Mouse (Mus musculus): ENCODE measurements around the gene Ap4e1.

The Ap4e1 gene

DNA sequence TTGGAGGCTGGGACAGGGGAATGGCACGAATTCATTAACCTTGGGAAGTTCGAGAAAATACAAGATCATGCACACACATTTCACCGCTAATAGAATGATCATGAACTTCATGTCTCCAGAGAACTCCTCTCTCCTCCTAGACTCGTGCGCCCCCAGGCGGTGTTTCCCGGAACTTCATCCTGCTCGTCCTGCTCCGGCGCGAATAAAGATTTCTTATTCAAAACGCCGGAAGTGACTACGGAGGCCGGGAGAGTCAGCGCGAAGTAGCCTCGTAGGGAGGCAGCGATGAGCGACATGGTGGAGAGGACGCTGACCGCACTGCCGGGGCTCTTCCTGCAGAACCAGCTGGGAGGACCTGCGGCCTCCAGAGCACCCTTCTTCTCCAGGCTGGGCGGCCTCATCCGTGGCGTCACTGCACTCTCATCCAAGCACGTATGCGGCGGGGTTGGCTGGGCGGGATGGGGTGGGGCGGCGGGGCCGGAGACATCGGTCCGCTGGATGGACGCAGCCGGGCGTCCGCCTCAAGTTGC, at the start of gene Ap4e1:
TSS of gene Ap4e1 (plus strand) at position 249 of the 530 bp plus-strand sequence.
- DNase-seq (ENCODE audit: low spot score in 2 of 2): peak; percentile 97 to 98

DNA sequence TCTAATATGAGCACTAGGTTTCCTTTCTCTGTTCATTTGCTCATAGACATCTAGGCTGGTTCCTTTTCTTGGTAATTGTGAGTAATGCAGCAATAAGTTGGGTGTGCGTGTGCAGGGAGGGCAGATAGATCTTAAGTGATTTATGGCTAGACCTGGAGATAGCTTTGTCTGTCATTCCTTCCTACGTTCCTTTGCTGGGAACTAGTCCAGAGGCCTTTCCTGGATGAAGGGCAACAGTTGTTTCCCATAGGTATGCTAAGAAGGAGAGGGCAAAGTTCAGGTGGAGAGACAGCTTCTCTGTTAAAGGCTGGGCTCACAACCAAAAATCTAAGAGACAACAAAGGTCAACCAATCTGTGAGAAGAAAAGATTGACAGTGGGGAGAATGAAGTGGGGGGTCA, 46.8 kb upstream of the Ap4e1 start:
- no peak for DNase-seq (ENCODE audit: low spot score in 2 of 2)

DNA sequence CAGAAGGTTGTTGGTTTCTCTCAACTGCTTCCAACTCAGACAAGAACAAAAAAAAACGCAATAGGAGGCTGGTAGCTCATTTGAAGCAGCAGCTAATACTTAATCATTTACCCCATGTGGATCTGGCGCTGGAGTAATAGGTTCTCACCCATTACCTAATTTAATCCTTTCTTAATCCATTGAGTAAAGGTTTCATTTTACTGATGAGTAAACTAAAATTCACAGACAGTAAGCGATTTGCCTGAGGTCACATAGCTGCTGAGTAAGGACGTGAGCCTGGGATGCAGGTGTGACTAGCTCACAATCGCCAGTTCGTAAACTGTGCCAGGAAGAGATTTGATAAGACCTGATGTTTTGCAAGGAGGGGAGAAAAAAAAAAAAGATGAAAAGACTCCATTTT, 31.1 kb upstream of the Ap4e1 start:
- no peak for DNase-seq (ENCODE audit: low spot score in 2 of 2)

DNA sequence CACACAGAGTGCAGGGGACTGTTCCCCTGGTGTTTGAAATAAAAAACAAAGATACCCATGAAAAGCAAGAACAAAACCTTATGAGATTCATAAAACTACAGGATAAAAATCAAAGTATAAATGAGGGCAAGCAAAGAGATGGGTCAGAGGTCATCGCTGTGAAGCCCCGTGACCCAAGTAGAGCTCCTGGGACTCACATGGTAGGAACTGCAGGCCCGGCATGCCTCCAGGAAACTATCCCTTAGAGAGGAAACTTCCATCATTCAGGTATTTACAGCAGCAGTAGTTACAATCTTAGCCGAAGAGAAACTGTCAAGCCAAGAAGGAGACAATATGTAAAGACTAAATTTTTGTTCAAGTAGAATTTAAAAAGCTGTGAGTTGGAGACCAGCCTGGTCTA, 25.3 kb upstream of the Ap4e1 start:
- DNase-seq (ENCODE audit: low spot score in 2 of 2): no peak

DNA sequence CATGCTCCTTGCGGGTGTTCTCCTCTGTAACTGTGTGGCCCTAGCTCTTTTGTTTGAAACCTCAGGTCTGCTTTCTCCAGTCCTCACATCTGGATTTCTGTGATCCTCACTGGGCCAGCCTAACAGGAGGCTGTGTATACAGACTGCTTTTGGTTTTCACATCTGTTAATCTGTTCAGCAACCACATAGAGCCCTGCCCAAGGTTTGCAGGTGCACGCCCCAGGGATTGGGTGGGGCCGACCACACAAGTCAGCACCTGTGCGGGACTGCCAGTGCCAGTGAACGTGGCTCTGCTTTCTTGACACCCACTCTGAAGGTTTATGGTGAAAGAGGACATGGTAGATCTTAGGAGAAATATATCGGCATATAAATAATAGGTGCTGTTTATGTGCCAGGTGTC, 18.6 kb upstream of the Ap4e1 start:
- no peak for DNase-seq (ENCODE audit: low spot score in 2 of 2)

DNA sequence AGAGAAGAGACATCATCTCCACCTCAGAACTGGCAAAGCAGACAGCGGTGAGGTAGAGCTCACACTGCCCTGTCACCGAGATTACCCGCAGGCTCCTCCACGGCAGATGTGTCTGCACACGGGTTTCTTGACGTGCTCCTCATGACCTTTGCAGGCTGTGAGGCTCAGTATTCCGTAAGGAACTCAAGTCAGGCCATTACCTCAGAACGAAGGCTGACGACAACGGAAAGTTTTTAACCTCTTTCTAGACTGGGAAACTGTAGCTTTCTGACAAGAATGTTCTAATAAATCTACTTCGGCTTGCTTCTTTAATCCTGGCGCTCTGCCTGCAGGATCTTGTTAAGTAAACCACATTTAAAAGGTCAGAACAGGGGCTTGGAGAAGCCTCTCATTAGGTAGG, 15.8 kb upstream of the Ap4e1 start:
- no peak for DNase-seq (ENCODE audit: low spot score in 2 of 2)

DNA sequence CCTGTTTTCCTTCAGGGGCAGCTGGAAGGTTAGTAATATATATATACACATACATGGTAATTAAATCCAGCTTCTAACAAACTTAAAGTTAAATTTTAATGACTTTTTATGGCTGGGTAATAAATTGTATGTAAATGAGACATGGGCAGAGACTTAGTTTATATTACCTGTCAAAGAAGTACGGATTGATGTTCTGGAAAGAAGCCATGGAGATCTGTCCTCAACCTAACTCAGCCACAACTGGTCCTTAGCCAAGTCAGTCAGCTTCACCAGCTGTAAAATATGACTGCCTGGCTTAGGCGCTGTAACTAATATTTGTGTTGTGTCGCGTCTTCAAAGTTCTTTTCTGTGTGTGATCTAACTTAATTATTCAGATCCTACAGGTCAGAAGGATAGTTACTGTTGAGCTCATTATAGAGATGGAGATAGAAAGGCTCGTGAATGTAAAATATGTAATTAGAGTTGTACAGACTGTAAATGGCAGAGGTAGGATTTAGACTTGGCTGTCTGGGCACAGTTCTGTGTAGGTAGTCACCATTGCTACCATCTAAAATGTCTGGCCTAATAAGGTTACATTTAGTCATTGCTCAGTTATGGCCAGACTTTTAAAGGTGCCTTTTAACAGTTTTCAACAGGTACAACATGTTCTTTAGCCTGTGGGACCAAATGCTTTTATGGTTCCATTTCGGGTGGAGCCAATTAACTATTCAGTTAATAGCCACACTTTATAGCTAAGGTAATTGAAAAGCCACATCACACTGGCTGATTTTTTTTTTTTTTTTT, 13.9 kb upstream of the Ap4e1 start:
- DNase-seq (ENCODE audit: low spot score in 2 of 2): no peak

DNA sequence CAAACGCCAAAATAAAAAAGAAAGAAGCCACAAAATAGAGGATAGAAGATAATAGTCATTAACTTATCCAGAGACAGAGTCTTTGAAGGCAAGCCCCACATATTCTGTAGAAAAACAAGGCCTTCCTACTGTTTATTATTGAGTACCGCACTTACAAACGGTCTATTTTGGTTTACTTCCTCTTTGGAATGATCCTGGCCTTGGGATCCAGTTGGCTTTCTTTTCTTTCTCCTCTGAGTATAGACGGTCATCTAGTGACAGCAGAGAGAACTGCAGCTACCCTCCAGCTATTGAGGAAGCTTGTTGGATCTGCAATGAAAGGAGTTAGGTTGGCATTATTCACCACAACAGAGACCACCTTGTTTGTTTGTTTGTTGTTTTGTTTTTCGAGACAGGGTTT, 11.8 kb upstream of the Ap4e1 start:
- no peak for DNase-seq (ENCODE audit: low spot score in 2 of 2)

DNA sequence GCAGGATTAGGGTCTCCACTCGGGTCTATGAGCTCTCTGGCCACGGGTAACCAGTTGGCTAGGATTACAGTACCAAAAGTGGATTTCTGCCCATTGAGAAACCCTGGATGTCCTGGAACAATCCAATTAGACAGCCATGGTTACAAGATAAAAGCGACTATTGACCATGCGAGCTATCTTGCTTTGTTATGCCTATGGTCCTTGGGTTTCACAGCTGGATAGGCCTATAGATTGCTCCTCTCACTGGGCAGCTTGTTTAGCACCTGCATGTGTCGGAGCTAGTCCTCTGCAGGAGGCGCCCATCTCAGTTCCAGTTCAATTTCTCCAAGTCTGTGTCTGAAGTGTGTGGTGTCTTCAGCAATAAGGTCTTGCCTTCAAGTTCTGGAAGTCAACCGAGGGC, 10.3 kb upstream of the Ap4e1 start:
- no peak for DNase-seq (ENCODE audit: low spot score in 2 of 2)

DNA sequence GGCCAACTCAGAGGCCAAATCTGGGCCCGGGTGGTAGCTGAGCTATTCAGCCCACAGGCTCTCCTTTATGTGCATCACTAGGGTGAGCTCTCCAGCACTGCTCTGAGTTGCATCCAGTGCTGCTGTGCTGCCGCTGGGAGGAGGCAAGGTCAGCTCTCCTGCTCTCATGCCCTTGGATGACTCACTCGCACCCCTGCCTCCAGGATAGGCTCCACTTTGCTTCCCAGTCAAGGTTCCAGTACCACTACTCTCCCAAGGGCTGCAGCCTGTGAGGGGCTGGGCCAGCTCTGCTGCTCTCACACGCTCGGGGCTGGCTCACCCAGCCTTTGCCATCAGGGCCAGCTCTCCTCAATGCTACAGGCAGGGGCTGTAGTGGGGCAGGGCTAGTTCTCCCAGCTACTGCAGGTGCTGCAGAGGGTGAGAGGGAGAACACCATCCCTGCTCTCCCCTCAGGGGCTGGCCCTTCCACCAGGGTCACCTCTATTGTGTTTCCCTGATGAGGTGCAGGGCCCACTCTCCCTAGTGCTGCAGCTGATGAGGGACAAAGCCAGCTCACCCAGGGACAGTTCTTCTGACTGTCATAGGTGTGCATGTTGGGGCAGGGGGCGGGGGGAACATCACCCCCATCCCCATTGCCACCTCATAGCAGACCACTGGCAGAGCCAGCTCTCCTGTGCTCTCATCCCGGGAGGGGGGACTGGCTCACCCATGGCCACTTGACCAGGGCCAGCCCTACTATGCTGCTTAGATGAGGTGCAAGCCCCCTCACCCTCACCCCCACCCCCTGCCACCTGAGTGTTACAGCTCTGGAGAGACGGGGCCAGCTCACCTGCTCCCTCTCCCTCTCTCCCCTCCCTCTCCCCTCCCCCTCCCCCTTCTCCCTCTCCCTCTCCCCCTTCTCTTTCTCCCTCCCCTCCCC, 7.9 kb upstream of the Ap4e1 start:
- DNase-seq (ENCODE audit: low spot score in 2 of 2): no peak

DNA sequence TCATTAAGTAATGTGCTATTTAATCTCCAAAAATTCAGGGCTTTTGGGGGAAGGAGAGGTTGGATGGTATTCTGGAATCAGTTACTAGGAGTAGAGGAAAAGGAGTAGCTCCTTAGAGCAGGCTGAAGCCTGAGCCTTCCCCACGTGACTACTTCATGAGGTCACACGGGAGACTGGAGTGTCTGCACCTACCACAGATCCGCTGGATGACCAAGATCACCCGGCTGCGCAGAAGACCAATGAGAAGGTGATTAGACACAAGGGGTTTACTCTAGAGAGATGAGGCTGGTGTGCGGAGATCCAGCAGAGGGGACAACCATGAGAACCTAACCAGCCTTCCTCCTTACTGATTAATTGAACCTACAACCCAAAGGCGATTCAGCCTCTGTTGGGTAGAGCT, 4.5 kb upstream of the Ap4e1 start:
- DNase-seq (ENCODE audit: low spot score in 2 of 2): no peak

DNA sequence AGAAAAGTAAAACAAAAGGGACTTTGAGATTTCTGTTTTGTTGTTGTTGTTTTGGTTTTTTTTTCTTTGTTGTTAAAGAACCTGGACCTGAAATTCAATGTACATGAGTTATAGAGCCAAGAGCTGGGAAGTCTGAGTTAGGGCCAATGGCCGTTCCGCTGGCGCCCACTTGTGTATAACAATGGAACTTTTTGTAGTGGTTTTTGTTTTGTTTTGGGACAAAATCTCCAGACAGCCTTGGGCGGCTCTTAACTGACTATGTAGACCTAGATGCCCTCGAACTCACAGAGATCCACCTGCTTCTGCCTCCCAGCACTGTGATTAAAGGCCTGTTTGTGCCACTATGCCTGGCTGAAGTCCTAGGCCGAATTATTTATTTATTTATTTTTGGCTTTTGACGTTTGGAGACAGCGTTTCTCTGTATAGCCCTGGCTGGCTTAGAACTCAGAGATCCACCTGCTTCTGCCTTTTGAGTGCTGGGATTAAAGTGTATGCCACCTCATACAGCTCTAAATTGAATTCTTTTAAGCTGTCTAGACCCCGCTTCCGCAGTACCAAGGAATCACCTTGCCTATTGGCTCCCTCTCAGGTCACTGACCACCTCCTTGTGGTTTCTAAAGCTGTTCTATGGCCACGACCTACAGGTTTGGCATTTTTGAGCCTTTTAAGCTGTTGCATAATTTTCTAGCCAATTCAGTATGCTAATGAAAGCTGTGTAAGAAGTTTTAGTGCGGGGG, 1.7 kb upstream of the Ap4e1 start:
- DNase-seq (ENCODE audit: low spot score in 2 of 2): peak; percentile 47 to 74

DNA sequence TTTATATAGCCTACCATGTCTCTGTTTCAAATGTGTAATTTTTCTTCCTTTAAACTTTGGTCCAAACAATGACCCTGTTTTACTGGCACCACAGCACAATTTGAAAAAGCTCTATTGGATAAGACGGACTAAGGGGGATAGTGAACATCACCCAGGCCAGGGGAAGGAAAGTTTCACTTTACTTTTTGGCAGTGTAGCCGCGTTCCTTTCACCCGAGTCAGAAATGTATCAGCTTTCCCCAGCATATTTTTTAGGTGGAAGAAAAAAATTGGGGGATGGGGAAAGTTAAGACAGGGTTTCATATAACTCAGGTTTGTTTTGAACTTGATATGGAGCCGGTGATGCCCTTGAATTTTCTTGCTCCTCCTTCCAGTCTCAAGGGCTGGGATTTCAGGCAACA, 1.0 kb upstream of the Ap4e1 start:
- no peak for DNase-seq (ENCODE audit: low spot score in 2 of 2)

DNA sequence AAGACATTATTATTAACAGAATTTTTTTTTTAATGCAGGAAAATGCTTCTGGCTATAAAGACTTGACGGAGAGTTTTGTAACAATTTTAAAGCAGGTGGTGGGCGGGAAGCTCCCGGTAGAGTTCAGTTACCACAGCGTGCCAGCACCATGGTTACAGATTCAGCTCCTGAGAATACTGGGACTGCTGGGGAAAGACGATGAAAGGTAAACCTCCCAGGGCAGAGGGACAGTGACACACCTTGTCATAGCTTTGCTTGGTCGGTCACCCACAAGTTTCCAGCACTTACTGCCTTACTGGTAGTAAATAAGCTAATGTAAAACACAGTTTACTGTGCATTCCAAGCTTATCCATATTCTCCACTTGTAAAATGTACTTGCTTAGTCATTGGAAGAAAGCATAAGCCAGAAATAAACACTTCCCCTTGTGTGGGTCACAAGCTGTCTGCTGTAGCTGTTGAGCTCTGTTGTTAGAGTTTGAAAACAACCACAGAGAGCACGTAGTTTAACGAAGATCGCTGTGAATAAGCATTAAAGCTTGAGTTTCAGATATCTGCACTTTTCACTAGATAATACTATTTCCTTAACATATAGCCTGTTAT, 26.6 kb downstream of the Ap4e1 start:
- no peak for DNase-seq (ENCODE audit: low spot score in 2 of 2)

DNA sequence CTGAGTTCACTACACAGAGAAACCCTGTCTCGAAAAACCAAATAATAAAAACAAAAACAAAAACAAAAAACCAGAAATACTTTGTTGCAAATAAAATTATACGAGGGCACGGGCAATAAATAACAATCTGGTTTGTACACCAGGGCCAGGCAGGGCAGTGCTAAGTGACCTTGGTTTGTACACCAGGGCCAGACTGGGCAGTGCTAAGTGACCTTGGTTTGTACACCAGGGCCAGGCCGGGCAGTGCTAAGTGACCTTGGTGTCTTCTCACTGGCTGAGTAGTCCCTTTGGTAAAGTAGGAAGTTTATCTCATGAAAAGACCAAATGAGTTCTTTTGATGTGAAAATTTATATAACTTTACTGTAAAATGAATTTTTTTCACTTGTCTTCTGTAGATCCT, 28.8 kb downstream of the Ap4e1 start:
- no peak for DNase-seq (ENCODE audit: low spot score in 2 of 2)

DNA sequence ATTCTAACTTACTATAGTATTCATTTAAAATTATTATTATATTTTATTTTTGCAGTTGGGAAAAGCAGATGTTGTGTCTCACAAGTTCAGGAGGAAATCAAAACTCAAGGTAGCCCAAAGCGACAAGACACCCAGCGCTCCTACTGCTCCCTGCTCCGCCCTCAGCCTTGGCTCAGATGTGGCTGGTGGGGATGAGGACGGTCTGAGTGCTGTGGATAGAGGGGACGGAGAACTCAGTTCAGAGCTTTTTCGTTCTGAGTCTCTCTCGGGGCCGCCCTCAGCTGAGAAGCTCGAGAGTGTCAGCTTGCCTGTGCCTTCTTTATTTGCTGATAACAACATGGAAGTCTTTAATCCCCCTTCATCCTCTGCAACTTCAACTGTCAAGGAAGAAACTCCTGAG, 53.0 kb downstream of the Ap4e1 start:
- DNase-seq (ENCODE audit: low spot score in 2 of 2): no peak

DNA sequence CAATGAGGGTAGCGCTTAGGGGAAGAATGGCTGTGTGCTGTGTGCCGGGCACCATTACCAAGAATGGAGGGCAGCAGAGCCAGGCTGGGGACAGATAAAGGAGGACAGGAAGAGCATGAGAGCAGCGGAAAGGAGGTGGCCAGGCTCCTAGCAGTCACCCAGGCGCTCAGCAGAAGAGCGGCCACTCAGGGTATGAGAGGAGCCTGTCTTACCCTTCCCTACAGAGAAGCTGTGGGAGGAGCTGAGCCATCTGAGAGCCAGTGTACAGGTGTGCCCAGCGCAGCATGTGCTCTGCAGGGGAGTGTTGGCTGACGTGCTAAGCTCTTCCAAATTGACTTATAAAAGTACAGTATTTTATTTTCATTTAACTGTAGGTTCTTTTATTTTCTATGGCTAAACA, 60.3 kb downstream of the Ap4e1 start:
- no peak for DNase-seq (ENCODE audit: low spot score in 2 of 2)

DNA sequence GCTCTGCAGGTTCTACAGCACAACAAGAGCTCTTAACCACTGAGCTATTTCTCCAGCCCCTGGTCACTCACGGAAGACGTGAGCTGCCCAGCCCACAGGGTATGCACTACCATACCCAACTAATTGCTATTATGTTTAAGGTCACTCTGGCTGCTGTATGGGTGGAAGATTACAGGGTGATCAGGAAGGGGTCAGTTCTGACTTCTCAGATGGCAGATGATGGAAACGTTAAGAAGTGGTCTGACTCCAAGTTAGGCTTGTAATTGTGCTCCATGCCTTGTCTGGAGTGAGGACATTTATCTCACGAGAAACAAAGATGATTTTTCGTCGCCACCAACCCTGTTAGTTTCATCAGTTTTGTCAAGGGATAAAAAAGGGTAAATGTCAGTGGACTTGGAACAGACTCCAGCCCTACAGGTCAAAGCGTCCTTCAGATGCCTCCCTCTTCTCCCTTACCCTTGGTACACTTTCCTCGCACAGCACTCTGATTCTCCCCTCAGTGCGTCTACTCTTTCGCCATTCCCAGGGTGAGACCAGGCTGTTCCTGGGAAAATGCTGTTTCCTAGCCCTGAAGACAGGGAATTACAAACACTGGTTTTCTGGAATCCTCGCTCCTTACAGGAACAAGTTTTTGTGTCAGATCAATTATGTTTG, 61.4 kb downstream of the Ap4e1 start:
- DNase-seq (ENCODE audit: low spot score in 2 of 2): no peak

DNA sequence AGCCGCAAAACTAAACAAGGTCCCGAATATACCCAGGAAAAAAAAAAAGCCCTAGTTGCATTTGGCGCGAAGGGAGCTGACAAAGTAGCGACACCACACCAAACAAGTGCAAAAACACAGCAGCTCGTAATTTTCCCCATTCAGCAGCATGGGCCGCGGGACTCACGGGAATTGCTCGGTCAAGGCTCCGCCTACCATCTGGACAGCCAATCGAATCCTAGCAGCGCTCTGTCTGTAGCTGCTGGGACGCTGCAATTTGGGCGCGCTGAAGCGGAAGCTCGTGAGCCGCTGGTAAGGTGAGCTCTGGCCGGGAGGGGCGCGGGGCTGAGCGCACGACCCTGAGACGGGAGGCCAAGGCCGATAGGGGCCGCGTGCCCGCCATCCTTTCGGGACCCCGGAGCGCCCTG, 61.9 kb downstream of the Ap4e1 start, which contains the start of gene Blvra:
TSS of gene Blvra (plus strand) at position 231 of the 407 bp plus-strand sequence.
- peak; percentile 76 to 90 for DNase-seq (ENCODE audit: low spot score in 2 of 2)

DNA sequence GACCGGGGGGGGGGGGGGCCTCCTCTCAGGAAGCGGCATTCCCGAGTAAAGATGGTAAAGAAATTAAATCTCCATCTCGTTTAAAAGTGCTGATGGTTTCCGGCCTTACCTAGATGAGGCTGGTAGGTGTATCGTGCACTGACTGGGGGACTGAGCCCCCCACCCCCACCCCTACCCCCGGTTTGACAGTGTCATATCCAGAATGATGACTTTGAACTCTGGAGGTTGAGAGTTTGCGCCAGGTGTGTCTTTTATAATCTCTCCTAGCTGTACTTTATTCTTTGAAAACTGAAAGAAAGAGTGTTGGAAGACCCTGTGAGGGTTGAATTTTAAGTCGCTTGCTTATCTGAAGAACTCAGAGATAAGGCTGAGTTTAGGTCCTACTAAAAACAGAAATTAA, 62.4 kb downstream of the Ap4e1 start:
- DNase-seq (ENCODE audit: low spot score in 2 of 2): no peak

DNA sequence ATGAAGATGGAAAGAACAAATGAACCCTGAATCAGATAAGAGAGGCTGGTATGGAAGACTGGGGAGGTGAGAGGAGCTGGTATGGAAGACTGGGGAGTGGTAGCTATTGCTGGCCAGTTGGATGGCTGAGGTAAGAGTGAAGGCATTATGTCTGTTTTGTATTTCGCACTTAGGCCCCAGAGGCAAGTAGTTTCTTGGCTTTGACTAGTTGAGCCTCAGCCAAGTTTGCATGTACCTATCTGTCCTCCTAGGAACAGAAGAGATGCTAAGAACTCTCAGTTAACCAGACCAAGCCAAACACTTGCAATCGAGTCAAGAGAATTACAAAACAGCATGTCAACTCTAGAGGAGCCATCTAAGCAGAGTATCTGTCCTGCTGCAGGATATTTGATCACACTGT, 65.6 kb downstream of the Ap4e1 start:
- no peak for DNase-seq (ENCODE audit: low spot score in 2 of 2)

Measured in spleen, postnatal 10 days (tissue).